Mouse (Mus musculus) cerebellum, postnatal 25 days (tissue): ENCODE data around the gene Aff1.
A peak's percentile ranks its signal among the peaks of the same experiment; 100 is the strongest.

ENCODE experiments used
- DNase-seq, 2 experiments: peaks; one replicate each; pipeline ENCODE4 v3.0.0; 2021; ENCODE audit warnings: mixed read lengths in 2 of 2

Aff1 gene

GRCm38 (mm10) chr5:103807637-103808312 is 115.6 kb downstream of the Aff1 start:
- DNase-seq, result no peak

GRCm38 (mm10) chr5:103809674-103810330 is 117.6 kb downstream of the Aff1 start:
- no peak for DNase-seq

- no peak for DNase-seq
These were observed 121.1 kb downstream of the Aff1 start for GRCm38 (mm10) chr5:103813291-103813690.

GRCm38 (mm10) chr5:103813997-103814542 is 121.9 kb downstream of the Aff1 start:
- DNase-seq, result no peak

- no peak for DNase-seq
These were observed 122.5 kb downstream of the Aff1 start for GRCm38 (mm10) chr5:103814551-103815248.

GRCm38 (mm10) chr5:103815249-103815617 is 123.1 kb downstream of the Aff1 start:
- no peak for DNase-seq

- no peak for DNase-seq
These were observed 124.5 kb downstream of the Aff1 start for GRCm38 (mm10) chr5:103816718-103817117.

- DNase-seq, result peak; percentile 82 to 86
These were observed 125.6 kb downstream of the Aff1 start for GRCm38 (mm10) chr5:103817754-103818153.

- DNase-seq, result no peak
These were observed 126.4 kb downstream of the Aff1 start for GRCm38 (mm10) chr5:103818602-103819001.

GRCm38 (mm10) chr5:103819674-103820073 is 127.5 kb downstream of the Aff1 start:
- DNase-seq, result no peak

GRCm38 (mm10) chr5:103821062-103821461 is 128.9 kb downstream of the Aff1 start:
- no peak for DNase-seq

GRCm38 (mm10) chr5:103821500-103822298 is 129.5 kb downstream of the Aff1 start:
- DNase-seq, result peak in 1 of 2 experiments; percentile 22

GRCm38 (mm10) chr5:103822949-103823348 is 130.8 kb downstream of the Aff1 start:
- DNase-seq, result no peak

GRCm38 (mm10) chr5:103828304-103828703 is 136.1 kb downstream of the Aff1 start:
- no peak for DNase-seq

GRCm38 (mm10) chr5:103828729-103829128 is 136.6 kb downstream of the Aff1 start:
- no peak for DNase-seq

GRCm38 (mm10) chr5:103829158-103829557 is 137.0 kb downstream of the Aff1 start:
- no peak for DNase-seq

GRCm38 (mm10) chr5:103830886-103831285 is 138.7 kb downstream of the Aff1 start:
- no peak for DNase-seq

GRCm38 (mm10) chr5:103835471-103836147 is 143.4 kb downstream of the Aff1 start:
- no peak for DNase-seq

- DNase-seq, result no peak
These were observed 144.1 kb downstream of the Aff1 start for GRCm38 (mm10) chr5:103836148-103836784.

- no peak for DNase-seq
These were observed 146.5 kb downstream of the Aff1 start for GRCm38 (mm10) chr5:103838550-103839264.

- DNase-seq, result no peak
These were observed 147.1 kb downstream of the Aff1 start for GRCm38 (mm10) chr5:103839265-103839626.
